Mouse (Mus musculus): ENCODE results near the gene Repin1. TPM values are rescaled to one million over a fixed set of nuclear protein-coding genes. Genes with fewer than 3 reads are reported as not detected.

Gene Repin1
- total RNA-seq, 2 experiments from 2014 or later = 37.6 to 42.0 TPM

DNA sequence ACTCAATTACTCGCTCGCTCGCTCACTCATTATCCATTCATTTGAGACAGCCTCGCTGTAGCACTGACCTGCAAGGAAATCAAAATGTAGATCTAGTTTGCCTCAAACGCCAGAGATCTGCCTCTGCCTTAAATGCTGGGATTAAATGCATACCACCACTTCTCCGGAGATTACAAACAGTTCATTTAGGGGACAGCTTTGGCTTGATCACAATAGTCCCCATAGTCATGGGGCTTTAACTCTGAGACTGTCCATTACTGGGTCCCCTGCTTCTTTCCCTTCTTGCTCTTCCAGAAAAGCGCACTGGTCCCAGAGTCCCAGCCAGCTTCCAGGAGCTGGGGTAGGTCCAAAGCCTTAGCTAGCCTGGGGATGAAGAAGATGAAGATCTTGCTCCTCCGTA, 32.8 kb downstream of the Repin1 start, which contains the start of gene AI854703:
AI854703 (plus strand) TSS at position 301 of the 400 bp plus-strand sequence.
- no peak for DNase-seq

DNA sequence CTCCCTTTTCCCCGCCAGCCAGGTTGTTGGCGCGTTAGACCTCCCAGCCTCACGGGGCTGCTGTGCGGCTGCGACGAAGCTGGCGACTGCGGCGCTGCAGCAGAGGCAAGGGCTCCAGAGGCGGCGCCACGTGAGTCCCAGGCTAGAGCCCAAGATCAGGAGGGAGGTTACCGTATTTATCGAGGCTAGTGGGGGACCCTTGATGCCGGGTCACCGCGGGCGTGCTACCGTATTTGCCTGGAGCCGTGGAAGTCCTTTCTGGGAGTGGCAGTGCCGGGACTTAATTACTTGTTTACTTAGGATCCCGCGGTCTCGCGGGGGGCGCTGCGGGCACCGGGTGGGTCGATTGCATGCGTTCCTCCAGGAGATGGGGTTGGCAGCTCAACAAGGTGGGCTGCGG, 33.3 kb downstream of the Repin1 start:
- DNase-seq = peak; percentile 73

GRCm38 (mm10) chr6:48627511-48627924, 33.8 kb downstream of the Repin1 start:
- DNase-seq = no peak

DNA sequence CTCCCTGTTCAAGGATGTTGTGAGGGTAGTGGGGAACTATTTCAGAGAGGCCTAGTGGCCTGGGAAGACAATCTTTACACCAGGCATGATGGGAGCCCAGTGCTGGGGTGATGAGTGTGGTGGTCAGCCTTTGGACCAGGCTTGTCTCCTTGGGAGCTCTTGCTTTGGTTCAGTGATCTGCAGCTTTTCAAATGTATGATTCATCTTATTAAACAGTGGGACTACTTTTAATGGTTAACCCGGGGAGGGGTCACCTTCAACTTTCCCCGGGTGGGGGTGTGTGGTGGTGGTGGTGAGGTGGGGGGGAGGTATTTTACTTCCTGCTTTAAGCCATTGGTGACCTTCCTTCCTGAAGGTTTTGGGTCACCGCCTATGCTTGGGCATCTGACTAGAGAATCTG, 34.7 kb downstream of the Repin1 start:
- DNase-seq = no peak

GRCm38 (mm10) chr6:48628808-48629660, 35.4 kb downstream of the Repin1 start:
- peak; percentile 38 for DNase-seq

GRCm38 (mm10) chr6:48629661-48630034, 36.0 kb downstream of the Repin1 start:
- no peak for DNase-seq

DNA sequence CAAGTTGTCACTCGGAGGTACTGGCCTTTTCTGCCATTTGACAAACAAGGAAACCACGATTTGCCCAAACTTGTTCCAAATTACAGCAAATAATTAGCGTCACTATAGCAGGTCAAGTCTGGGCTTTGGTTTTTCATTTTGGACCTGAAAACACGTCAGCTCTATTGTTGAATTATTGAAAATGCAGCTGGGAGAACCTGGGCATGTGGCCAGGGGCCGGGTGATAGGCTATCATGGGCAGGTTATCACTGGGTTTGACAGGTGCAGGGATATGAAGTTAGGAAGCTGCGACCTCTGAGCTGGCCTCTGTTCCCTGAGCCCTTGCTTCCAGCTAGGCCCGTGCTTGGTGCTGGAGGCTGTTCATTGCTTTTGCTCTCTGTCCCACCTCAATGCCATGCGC, 37.1 kb downstream of the Repin1 start:
- DNase-seq = no peak

GRCm38 (mm10) chr6:48635105-48635504, 41.4 kb downstream of the Repin1 start:
- DNase-seq = no peak

DNA sequence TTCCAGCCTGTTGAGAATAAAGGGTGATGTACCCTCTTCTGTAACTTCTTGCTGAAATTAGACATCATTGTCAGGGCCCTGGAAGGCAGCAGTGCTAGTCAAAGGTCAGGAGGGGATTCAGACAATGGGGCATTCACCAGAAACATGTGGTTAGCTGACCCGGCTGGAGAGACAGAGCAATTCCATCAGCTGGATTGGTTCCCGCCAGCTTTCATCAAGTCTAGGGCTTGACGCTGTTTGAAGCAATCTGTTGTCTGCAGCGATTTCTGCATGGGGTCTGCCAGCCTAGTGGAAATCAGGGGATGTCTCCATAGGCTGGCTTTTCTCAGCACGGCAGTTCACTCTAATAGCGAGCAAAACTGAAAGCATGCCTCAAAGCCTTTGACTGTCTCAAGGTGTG, 42.8 kb downstream of the Repin1 start:
- DNase-seq = no peak

- no peak for DNase-seq
These were observed 44.3 kb downstream of the Repin1 start for GRCm38 (mm10) chr6:48637811-48638500.

- DNase-seq = no peak
These were observed 44.9 kb downstream of the Repin1 start for GRCm38 (mm10) chr6:48638553-48638952.

DNA sequence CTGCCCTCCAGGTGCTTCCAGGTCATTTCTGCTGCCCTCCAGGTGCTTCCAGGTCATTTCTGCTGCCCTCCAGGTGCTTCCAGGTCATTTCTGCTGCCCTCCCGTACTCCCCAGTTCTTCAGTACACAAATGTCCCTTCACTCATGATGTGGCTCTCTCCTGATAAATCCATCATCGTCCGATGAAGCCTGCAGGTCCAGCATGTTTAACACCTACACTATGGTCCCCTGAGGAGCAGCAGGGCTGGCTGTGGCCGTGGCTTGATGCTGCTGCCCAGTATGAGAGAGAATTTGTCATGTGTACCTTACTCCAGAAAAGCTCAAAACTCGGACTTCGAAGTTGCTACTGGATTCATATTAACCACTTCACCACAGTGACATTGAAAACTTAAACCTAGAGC, 47.7 kb downstream of the Repin1 start:
- DNase-seq = no peak

DNA sequence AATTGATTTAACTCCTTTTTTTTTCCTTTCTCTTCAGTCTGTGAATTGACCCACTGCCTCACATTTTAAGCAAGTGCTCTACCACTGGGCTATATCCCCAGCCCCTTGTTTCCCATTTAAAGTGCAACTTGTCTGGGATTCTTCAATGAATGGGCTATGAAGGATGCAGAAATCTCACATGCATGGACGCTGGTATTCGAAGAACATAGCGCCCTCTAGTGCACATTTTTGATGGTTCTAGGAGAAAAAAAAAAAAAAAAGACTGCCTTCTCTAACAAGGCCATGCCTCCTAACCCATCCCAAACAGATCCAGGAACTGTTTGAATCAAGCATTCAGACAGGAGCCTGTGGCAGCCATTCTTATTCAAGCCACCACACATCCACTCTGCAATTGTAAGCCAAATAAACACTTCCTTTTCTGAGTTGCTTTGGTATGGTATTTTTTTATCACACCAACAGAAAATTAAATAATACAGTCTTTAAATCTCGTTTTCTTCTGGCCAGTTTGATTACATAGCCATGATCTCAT, 49.1 kb downstream of the Repin1 start:
- peak; percentile 49 for DNase-seq

- peak; percentile 80 for DNase-seq
These were observed 52.1 kb downstream of the Repin1 start for GRCm38 (mm10) chr6:48645660-48646308.

DNA sequence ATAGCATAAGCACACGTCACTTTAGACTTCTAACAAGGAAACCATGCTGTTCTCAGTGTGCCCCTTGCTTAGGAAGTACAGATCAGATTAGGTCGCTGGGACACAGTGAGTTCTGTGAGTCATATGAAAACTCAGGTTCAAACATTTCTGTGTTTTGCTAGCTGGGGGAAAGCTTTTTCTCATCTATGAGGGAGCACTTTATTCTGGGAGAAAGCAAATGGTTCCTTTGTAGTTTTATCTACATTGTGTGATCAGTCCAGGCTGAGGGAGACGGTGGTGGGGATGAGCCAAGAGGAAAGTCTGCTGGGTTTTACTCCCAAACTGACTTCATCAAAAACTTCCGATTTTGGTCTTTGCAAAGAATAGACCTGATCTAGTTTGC, 52.6 kb downstream of the Repin1 start:
- no peak for DNase-seq

DNA sequence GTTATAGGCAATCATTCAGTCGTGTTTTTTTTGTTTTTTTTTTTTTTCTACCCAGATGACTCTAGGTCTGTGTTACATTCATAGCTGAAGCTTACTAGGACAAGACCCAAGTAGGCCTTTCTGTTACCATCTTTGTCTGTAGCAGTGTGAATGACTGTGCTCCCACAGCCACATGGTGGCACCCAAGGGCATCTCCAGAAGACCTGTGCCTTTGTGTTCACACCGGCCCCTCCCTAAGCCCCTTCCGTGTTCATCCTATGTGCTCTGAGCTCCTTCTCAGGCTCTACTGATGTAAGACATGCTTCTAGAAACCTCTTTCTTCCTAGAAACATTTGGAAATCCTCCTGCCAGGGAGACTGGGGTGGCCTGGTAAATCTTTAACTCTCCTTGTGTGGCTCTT, 53.3 kb downstream of the Repin1 start, which contains the start of gene Gimap8:
Gimap8 (plus strand) TSS at position 240 of the 400 bp plus-strand sequence.
- peak; percentile 51 for DNase-seq

- no peak for DNase-seq
These were observed 53.9 kb downstream of the Repin1 start for GRCm38 (mm10) chr6:48647611-48648010.

Other genes starting within 250 kb of the Repin1 start
- 10 to 100 TPM; 20.9 to 38.5 TPM for gene Krba1, start 198.3 kb upstream of the Repin1 start, total RNA-seq (2021)
- 10 to 100 TPM; 33.2 to 50.2 TPM for gene Zfp467, start 148.1 kb upstream of the Repin1 start, total RNA-seq (2021)
- gene Sspo, start 145.7 kb upstream of the Repin1 start, total RNA-seq (2021) = 1 to 10 TPM; 1.5 to 2.9 TPM
- gene Atp6v0e2, start 56.3 kb upstream of the Repin1 start, total RNA-seq (2021) = 10 to 100 TPM; 35.9 to 42.8 TPM
- 10 to 100 TPM; 25.1 to 27.3 TPM for gene Lrrc61, start 39.1 kb upstream of the Repin1 start, total RNA-seq (2021)
- gene Rarres2, start 21.1 kb upstream of the Repin1 start, total RNA-seq (2021) = 100 to 1,000 TPM; 198 to 328 TPM
- not detected for gene Gm45021, start 4.3 kb upstream of the Repin1 start, total RNA-seq (2021)
- gene Gm44965, start 58 bp downstream of the Repin1 start, total RNA-seq (2021) = 1 to 10 TPM in 1 of 2 experiments, not detected in 1; 1.3 TPM
- gene Zfp775, start 8.2 kb downstream of the Repin1 start, total RNA-seq (2021) = 1 to 10 TPM; 6.1 to 6.2 TPM
- gene AI854703, start 32.9 kb downstream of the Repin1 start, total RNA-seq (2021) = 1 to 10 TPM; 1.7 to 3.6 TPM
- gene Gimap8, start 53.4 kb downstream of the Repin1 start, total RNA-seq (2021) = 10 to 100 TPM; 11.7 to 14.8 TPM
- 1 to 10 TPM; 9.0 TPM for gene Gimap9, start 82.2 kb downstream of the Repin1 start, total RNA-seq (2021)
- gene Gimap4, start 90.7 kb downstream of the Repin1 start, total RNA-seq (2021) = 10 to 100 TPM; 50.2 to 52.8 TPM
- 10 to 100 TPM; 70.8 to 75.9 TPM for gene Gimap6, start 114.3 kb downstream of the Repin1 start, total RNA-seq (2021)
- 10 to 100 TPM in 1 of 2 experiments, 1 to 10 TPM in 1; 9.1 to 10.3 TPM for gene Gm28053, start 124.7 kb downstream of the Repin1 start, total RNA-seq (2021)
- 1 to 10 TPM in 1 of 2 experiments, under 1 TPM in 1; 0.96 to 1.6 TPM for gene Gimap7, start 124.7 kb downstream of the Repin1 start, total RNA-seq (2021)
- gene Gimap1, start 145.2 kb downstream of the Repin1 start, total RNA-seq (2021) = 10 to 100 TPM; 18.7 to 24.2 TPM
- 10 to 100 TPM; 14.2 to 19.5 TPM for gene Gimap5, start 152.3 kb downstream of the Repin1 start, total RNA-seq (2021)
- 1 to 10 TPM; 4.5 to 5.4 TPM for gene Gimap3, start 177.0 kb downstream of the Repin1 start, total RNA-seq (2021)
- 100 to 1,000 TPM; 138 to 148 TPM for gene Tmem176a, start 247.0 kb downstream of the Repin1 start, total RNA-seq (2021)
- gene Tmem176b, start 247.6 kb downstream of the Repin1 start, total RNA-seq (2021) = 100 to 1,000 TPM; 280 to 302 TPM